Mouse (Mus musculus): ENCODE data around the gene Coq9.
A peak's percentile ranks its signal among the peaks of the same experiment; 100 is the strongest.

The Coq9 gene

GRCm38 (mm10) chr8:94870003-94870402 is 31.9 kb downstream of the Coq9 start:
- no peak for DNase-seq (ENCODE audit: low spot score in 2 of 2)

- DNase-seq (ENCODE audit: low spot score in 2 of 2) = peak; percentile 56 to 71
Measured at GRCm38 (mm10) chr8:94870474-94871107, 32.5 kb downstream of the Coq9 start.

GRCm38 (mm10) chr8:94871108-94871894 is 33.2 kb downstream of the Coq9 start:
- DNase-seq (ENCODE audit: low spot score in 2 of 2) = peak; percentile 60 to 82

GRCm38 (mm10) chr8:94872156-94872555 is 34.0 kb downstream of the Coq9 start:
- DNase-seq (ENCODE audit: low spot score in 2 of 2) = no peak

- no peak for DNase-seq (ENCODE audit: low spot score in 2 of 2)
Measured at GRCm38 (mm10) chr8:94872576-94872975, 34.5 kb downstream of the Coq9 start.

- peak; percentile 73 to 79 for DNase-seq (ENCODE audit: low spot score in 2 of 2)
Measured at GRCm38 (mm10) chr8:94874358-94874757, 36.2 kb downstream of the Coq9 start.

GRCm38 (mm10) chr8:94875096-94875870 is 37.2 kb downstream of the Coq9 start:
- DNase-seq (ENCODE audit: low spot score in 2 of 2) = no peak

- no peak for DNase-seq (ENCODE audit: low spot score in 2 of 2)
Measured at GRCm38 (mm10) chr8:94875871-94876150, 37.7 kb downstream of the Coq9 start.

- DNase-seq (ENCODE audit: low spot score in 2 of 2) = peak; percentile 70 to 71
Measured at GRCm38 (mm10) chr8:94876197-94876730, 38.1 kb downstream of the Coq9 start, which contains the start of gene Dok4. TSS of gene Dok4 (minus strand) at chr8:94876330.

GRCm38 (mm10) chr8:94876820-94877219 is 38.7 kb downstream of the Coq9 start:
- no peak for DNase-seq (ENCODE audit: low spot score in 2 of 2)

- no peak for DNase-seq (ENCODE audit: low spot score in 2 of 2)
Measured at GRCm38 (mm10) chr8:94880742-94881141, 42.6 kb downstream of the Coq9 start.

GRCm38 (mm10) chr8:94888383-94889036 is 50.4 kb downstream of the Coq9 start:
- no peak for DNase-seq (ENCODE audit: low spot score in 2 of 2)

- DNase-seq (ENCODE audit: low spot score in 2 of 2) = no peak
Measured at GRCm38 (mm10) chr8:94892917-94893316, 54.8 kb downstream of the Coq9 start.

GRCm38 (mm10) chr8:94899262-94899661 is 61.1 kb downstream of the Coq9 start:
- DNase-seq (ENCODE audit: low spot score in 2 of 2) = no peak

GRCm38 (mm10) chr8:94900617-94901016 is 62.5 kb downstream of the Coq9 start:
- no peak for DNase-seq (ENCODE audit: low spot score in 2 of 2)

- DNase-seq (ENCODE audit: low spot score in 2 of 2) = no peak
Measured at GRCm38 (mm10) chr8:94901031-94901430, 62.9 kb downstream of the Coq9 start.

GRCm38 (mm10) chr8:94903709-94904108 is 65.6 kb downstream of the Coq9 start:
- no peak for DNase-seq (ENCODE audit: low spot score in 2 of 2)

Measured in right cerebral cortex, adult 2 months (tissue).